Mouse (Mus musculus) olfactory bulb, adult 2 months (tissue): ENCODE results near the gene Ptpn23.

Experiments used
- CTCF ChIP-seq: fragments of 200-500 bp; IDR thresholded peaks from 2 replicates; pipeline ENCODE4 v1.5.1; 2012; ENCODE audit warnings: low read depth, mild to moderate bottlenecking, low read length, moderate library complexity; ENCODE audit not compliant: insufficient read depth
- POLR2A ChIP-seq: fragments of 200-500 bp; IDR thresholded peaks from 2 replicates; pipeline ENCODE4 v1.6.1; 2012; ENCODE audit warnings: mild to moderate bottlenecking, low read depth, low read length, moderate library complexity; ENCODE audit not compliant: insufficient read depth

DNA sequence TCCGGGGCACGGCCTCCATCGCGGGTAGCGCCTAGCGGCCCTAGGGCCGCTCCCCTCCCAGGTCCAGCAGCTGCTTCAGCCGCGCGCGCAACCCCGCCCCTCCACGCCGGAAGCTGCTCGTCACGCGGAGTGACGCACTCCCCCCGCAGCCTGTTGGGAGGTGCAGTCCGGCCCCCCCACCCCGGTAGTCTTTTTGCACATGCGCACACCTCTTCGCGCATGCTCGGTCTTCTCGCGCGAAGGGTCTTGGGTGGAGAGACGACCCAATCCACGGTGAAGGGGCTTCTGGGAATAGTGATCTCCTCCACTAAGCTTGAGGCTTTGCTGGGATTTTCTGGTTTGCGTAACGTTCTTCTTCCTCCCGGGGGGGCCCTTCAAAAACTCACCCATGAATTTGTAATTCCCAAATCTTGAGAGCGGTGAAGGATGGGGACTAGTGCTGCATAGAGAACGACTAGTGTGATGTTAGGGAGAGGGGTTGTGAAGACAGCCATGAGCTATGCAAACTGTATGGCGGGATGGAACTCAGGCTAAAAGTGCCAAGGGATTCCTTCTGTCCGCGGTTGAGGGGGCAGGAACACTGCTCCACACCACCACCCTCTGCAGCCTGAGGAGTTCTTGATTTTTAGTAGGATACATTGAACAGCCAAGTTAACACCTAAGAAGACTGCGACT, at the start of gene Ptpn23:
- no peak for TF ChIP-seq CTCF
- TF ChIP-seq POLR2A = peak; percentile 58
